Mouse (Mus musculus) stomach, postnatal 0 days (tissue): ENCODE measurements at regions not wholly inside any gene's neighbourhood (a gene's known extent, or its start where the extent isn't known, plus 50 kb on each side); places are given as distances from the start of the nearest gene placed in this dataset.

ENCODE experiments used
- ATAC-seq: fragments of 200-750 bp; cut with Nextera tagmentation; 2 replicates; pipeline ENCODE4 v1.8.0; 2017; ENCODE audit not compliant: low FRiP score, low TSS enrichment
- DNase-seq: peaks from one replicate; pipeline ENCODE4 v3.0.0-alpha.2; 2016; ENCODE audit warnings: low spot score
- H3K27ac ChIP-seq: fragments of 300-500 bp; sonication (generic); replicated peaks from 2 replicates; pipeline ENCODE4 v1.5.1; 2014; ENCODE audit warnings: mild to moderate bottlenecking, control low read depth
- H3K27me3 ChIP-seq: fragments of 300-500 bp; sonication (generic); 2 replicates; pipeline ENCODE4 v1.6.1; 2014; ENCODE audit warnings: low read length; ENCODE audit not compliant: control insufficient read depth, insufficient read depth
- H3K36me3 ChIP-seq: fragments of 300-500 bp; sonication (generic); 2 replicates; pipeline ENCODE4 v1.6.1; 2014; ENCODE audit warnings: low read length, mixed read lengths; ENCODE audit not compliant: control insufficient read depth, insufficient read depth
- H3K4me1 ChIP-seq: fragments of 300-500 bp; sonication (generic); replicated peaks from 2 replicates; pipeline ENCODE4 v1.6.1; 2014; ENCODE audit warnings: antibody characterized with exemption; ENCODE audit not compliant: control insufficient read depth, insufficient read depth
- H3K4me2 ChIP-seq: fragments of 300-500 bp; sonication (generic); replicated peaks from 2 replicates; pipeline ENCODE4 v1.6.1; 2014; ENCODE audit warnings: low read depth, mild to moderate bottlenecking, control low read depth, moderate library complexity
- H3K4me3 ChIP-seq: fragments of 300-500 bp; sonication (generic); 2 replicates; pipeline ENCODE4 v1.5.1; 2014; ENCODE audit warnings: low read depth, low read length, control low read depth
- H3K9ac ChIP-seq: fragments of 300-500 bp; sonication (generic); 2 replicates; pipeline ENCODE4 v1.6.1; 2014; ENCODE audit warnings: mild to moderate bottlenecking, low read length, control low read depth, mixed read lengths
- H3K9me3 ChIP-seq: fragments of 300-500 bp; sonication (generic); 2 replicates; pipeline ENCODE4 v1.6.1; 2016; ENCODE audit warnings: low read length; ENCODE audit not compliant: control insufficient read depth
- CTCF ChIP-seq: IDR thresholded peaks from 2 replicates; pipeline ENCODE4 v1.5.1; 2016; ENCODE audit warnings: antibody characterized with exemption, low read depth, mild to moderate bottlenecking, moderate library complexity
- EP300 ChIP-seq: optimal IDR thresholded peaks from 2 replicates; pipeline ENCODE3; 2016; ENCODE audit warnings: antibody characterized with exemption
- WGBS: fragments of 180-500 bp; shearing (Covaris S2); extraction: QIAGEN DNeasy Blood & Tissue Kit; methylation state at CpG from one replicate; pipeline ENCODE4 v1.1.7; 2014; 5-methylcytosine and 5-hydroxymethylcytosine counted together

- DNase-seq = no peak
These were observed 54.1 kb upstream of the Gsap start for GRCm38 (mm10) chr5:21131943-21132342.

GRCm38 (mm10) chr5:21135476-21135875 is 50.6 kb upstream of the Gsap start:
- ATAC-seq (no peak), DNase-seq (no peak)
- Histone ChIP-seq H3K27ac (no peak overlapping the region), H3K4me2 (no peak overlapping the region), H3K27me3 (no peaks in the 10 kb centered on the region), H3K4me1 (no peaks in the 10 kb centered on the region), H3K9ac (no peak overlapping the region), H3K9me3 (no peaks in the 10 kb centered on the region), H3K36me3 (no peaks in the 10 kb centered on the region), H3K4me3 (no peak overlapping the region)
- TF ChIP-seq CTCF = no peak
- TF ChIP-seq EP300 = no peak
- 59% methylated on average over 3 of the region's 3 CpGs for WGBS

More at GRCm38 (mm10) chr5:21131943-21132342, 54.1 kb upstream of the Gsap start:
- no peaks in the 10 kb centered on the region for H3K36me3 ChIP-seq
- H3K4me2 ChIP-seq = no peak overlapping the region
- H3K9me3 ChIP-seq = no peaks in the 10 kb centered on the region
- WGBS = 86% methylated on average over 3 of the region's 3 CpGs
- no peak overlapping the region for H3K4me3 ChIP-seq
- H3K4me1 ChIP-seq = no peaks in the 10 kb centered on the region
- H3K27me3 ChIP-seq = no peaks in the 10 kb centered on the region
- TF ChIP-seq CTCF (no peak), EP300 (no peak)
- no peak for ATAC-seq
- no peak overlapping the region for H3K9ac ChIP-seq
- H3K27ac ChIP-seq = no peak overlapping the region

- Histone ChIP-seq H3K4me1 (no peaks in the 10 kb centered on the region), H3K4me2 (no peak overlapping the region), H3K9ac (no peak overlapping the region), H3K4me3 (no peak overlapping the region), H3K9me3 (no peaks in the 10 kb centered on the region), H3K36me3 (no peaks in the 10 kb centered on the region), H3K27me3 (no peaks in the 10 kb centered on the region), H3K27ac (no peak overlapping the region)
- TF ChIP-seq EP300 (no peak), CTCF (no peak)
- ATAC-seq (no peak), DNase-seq (no peak)
- 29% methylated on average over 3 of the region's 3 CpGs for WGBS
These were observed 50.0 kb upstream of the Gsap start for GRCm38 (mm10) chr5:21136081-21136480.
